Mouse (Mus musculus): ENCODE data around the gene Iqgap1.

Iqgap1 gene

DNA sequence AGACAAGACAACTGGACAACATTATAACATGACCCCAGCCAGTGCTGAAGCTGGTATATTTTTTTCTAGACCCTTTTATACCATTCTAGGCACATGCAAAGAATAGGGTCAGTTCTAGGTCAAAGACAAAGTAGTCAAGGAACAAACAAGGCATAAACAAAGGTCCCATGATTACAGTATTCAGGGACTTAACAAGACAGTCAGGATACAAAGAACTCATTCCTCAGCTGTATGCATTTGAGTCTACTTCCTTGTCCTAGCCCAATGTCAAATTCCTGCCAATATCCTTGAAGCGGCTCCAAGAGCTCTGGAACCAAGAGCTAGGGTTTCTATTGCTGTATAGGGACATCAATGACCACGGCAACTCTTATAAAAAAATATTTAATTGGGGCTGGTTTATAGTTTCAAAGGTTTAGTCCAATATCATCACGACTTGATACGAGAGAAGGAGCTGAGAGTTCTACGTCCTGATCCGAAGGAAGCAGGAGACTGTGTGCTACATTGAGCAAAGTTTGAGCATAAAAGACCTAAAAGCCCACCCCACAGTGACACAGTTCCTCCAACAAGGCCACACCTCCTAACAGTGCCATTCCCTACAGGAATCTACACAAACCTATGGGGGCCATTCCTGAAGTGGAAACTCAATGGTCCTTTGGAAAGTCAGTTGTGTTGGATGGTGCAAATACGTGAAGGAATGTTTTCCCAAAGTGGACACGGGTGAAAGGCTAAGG is 18.3 kb upstream of the Iqgap1 start:
- no peak for DNase-seq (ENCODE audit: low read depth, low spot score)

DNA sequence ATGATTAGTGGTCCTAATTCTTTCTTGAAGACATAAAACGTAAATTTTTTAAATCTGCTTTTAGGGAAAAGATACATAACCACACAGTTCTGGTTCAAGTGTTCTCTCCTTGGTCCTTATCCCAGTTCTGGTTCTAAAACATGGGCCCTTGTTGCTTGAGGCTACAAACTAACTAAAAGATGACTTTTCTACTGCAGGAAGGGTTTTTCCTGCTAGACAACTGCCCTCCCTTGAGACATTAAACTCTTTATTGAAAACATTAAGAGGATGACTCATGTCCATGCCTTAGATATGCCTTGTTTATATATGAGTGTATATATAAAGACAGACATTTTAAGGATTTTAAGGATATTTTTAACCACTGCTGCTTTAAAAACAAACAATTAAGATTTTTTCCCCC is 17.4 kb upstream of the Iqgap1 start:
- DNase-seq (ENCODE audit: low read depth, low spot score) = no peak

GRCm38 (mm10) chr7:80842132-80842531 is 16.4 kb upstream of the Iqgap1 start:
- no peak for DNase-seq (ENCODE audit: low read depth, low spot score)

DNA sequence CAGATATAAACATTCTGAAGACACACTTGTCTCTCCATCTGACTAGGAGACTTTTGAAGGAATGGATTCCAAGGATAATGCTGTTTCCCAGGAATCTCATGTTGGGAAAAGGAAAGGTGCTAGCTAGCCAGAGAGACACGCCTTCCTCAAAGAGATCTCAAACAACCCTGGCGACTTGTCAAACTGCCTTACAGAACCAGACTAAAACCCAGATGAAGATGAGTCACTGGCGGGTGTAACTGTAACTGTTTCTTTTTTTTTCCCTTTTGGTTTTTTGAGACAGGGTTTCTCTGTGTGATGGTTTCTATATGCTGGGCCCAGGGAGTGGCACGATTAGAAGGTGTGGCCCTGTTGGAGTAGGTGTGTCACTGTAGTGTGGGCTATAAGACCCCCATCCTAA is 15.2 kb upstream of the Iqgap1 start:
- DNase-seq (ENCODE audit: low read depth, low spot score) = no peak

GRCm38 (mm10) chr7:80840241-80840640 is 14.5 kb upstream of the Iqgap1 start:
- no peak for DNase-seq (ENCODE audit: low read depth, low spot score)

GRCm38 (mm10) chr7:80839755-80840154 is 14.0 kb upstream of the Iqgap1 start:
- DNase-seq (ENCODE audit: low read depth, low spot score) = no peak

- no peak for DNase-seq (ENCODE audit: low read depth, low spot score)
These were observed 12.5 kb upstream of the Iqgap1 start for GRCm38 (mm10) chr7:80838247-80838646.

DNA sequence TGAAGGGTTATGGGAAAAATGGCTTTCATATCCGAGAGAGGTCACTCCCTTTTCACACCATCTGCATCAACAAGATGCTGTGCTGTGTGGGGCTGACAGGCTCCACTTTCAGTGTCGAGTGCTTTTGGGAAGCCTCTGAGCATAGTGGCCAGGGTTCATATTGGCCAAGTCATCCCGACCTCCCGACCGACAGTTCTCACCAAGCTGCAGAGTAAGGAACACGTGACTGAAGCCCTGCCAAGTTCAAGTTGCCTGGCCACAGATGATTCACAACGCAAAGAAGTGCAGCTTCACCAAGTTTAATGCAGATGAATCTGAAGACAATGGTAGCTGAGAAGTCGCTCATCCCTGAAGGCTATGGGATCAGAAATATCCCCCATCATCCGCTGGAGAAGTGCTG is 12.0 kb upstream of the Iqgap1 start:
- no peak for DNase-seq (ENCODE audit: low read depth, low spot score)

- DNase-seq (ENCODE audit: low read depth, low spot score) = no peak
These were observed 10.3 kb upstream of the Iqgap1 start for GRCm38 (mm10) chr7:80835984-80836652.

DNA sequence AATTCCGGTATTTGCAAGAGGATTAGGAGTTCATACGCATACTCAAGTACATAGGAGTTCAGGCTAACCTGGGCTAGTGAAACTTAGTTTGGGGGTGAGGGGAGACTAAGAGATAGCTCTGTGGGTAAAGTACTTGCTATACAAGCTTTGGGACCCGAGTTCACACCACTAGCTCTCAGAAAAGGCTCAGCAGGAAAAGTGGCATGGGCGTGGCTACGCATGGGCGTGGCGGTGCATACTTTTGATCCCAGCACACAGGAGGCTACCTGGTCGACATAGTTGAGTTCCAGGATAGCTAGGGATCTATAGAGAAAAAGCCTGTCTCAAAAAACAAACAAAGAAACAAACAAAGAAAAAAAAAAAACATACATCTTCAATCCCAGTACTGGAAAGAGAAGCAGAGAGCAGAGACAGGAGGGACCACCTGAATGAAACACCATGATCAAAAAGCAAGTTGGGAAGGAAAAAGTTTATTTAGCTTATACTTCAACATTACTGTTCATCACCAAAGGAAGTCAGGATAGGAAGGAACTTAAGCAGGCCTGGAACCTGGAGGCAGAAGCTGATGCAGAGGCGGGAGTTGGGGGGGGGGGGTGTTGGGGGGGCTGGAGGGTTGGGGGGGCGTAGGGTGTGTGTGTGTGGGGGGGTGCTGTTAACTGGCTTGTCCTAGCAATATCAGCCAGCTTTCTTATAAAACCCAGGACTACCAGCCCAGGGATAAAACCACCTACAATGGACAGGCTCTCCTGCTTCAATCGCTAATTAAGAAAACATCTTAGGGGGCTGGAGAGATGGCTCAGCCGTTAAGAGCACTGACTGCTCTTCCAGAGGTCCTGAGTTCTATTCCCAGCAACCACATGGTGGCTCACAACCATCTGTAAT is 8.1 kb upstream of the Iqgap1 start:
- no peak for DNase-seq (ENCODE audit: low read depth, low spot score)

DNA sequence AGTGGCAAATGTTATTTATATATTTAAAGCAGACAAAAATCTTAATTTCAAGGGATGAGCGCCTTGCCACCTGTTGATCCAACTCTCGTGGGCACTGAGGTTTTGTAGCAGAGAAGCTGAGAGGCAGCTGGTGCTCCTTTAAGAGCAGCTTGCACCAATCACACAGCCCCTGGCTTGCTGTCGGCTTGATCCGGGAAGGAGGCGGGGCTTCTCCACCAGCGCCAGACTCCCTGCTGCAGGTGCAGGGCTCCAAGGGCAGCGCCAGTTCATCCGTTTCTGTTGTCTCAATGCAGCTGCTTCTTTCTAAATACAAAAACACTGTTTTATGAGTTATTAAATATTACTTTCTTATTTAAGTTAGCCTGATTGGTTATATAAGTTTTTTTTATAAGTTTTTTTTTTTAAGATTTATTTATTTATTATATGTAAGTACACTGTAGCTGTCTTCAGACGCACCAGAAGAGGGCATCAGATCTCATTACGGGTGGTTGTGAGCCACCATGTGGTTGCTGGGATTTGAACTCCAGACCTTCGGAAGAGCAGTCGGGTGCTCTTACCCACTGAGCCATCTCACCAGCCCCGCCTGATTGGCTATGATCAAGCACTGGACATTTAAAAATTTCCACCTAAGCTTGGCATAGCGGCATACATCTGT is 7.3 kb upstream of the Iqgap1 start:
- DNase-seq (ENCODE audit: low read depth, low spot score) = peak; percentile 43

- DNase-seq (ENCODE audit: low read depth, low spot score) = no peak
These were observed 6.4 kb upstream of the Iqgap1 start for GRCm38 (mm10) chr7:80832191-80832590.

GRCm38 (mm10) chr7:80830193-80830803 is 4.5 kb upstream of the Iqgap1 start:
- DNase-seq (ENCODE audit: low read depth, low spot score) = no peak

DNA sequence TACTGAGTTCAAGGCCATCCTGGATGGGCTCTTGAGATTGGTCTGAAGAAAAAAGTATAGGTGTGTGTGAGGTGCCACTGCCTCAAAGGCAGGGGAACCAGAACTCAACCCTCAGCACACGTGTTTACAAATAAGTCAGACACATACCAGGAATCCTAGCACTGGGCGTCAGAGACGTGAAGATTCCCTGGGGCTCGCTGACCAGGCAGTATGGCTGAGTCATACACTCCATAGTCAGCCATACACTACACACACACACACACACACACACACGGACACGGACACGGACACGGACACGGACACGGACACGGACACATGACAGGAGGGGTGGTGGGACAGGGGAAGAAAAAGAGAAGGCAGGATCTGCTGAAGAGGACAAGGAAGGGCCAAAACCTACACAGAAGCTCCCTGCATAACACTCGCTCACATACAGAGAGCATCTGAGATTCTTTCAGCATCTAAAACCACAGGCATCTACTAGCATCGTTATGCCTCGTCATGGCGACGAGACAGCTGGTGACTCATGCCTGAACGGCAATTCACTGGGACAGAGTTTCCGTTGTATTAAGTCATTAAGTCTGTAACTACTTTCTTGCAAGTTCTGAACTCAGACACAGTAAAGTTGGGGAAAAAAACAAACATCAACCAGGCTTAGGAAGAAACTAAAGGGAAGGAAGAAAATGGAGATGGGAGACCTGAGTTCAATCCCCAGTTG is 2.5 kb upstream of the Iqgap1 start:
- DNase-seq (ENCODE audit: low read depth, low spot score) = no peak

- no peak for DNase-seq (ENCODE audit: low read depth, low spot score)
These were observed 1.7 kb downstream of the Iqgap1 start for GRCm38 (mm10) chr7:80823875-80824682.

DNA sequence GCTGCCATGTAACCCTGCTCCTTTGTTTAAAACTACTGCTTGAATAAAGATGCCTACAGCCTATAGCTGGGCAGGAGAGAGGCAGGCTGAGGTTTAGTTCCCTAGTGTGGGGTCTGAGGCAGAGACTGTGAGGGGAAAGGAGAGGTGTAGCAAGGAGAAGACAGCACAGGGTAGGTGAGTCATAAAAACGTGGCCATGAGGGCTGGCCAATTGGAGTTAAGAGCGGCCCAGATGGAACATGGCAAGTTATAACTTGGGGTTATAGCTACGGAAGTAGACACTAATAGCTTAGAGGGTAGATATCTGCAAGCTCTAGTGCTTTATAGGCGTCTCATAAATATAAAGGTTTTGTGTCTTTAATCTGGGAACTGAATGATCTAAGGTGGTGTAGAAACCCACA is 2.5 kb downstream of the Iqgap1 start:
- DNase-seq (ENCODE audit: low read depth, low spot score) = no peak

- DNase-seq (ENCODE audit: low read depth, low spot score) = no peak
These were observed 4.9 kb downstream of the Iqgap1 start for GRCm38 (mm10) chr7:80820838-80821237.

DNA sequence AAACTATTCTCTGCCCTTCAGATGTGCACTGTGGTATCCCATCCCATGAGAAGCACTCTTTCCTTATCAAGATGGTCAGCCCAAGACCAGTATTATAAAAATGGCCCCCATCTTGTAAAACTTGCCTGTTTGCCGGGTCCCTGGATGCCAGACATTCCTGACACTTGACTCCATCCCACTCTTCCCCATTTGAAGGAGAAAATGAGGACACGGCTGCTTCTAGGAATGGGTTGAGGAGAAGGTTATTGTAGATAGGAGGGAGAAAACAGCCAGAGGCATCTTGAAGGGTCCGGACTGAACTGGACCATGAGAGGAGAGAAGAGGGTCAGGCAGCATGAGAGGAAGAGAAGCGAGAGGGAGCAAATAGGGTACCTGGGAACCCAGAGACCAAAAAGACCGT is 9.1 kb downstream of the Iqgap1 start:
- DNase-seq (ENCODE audit: low read depth, low spot score) = no peak

DNA sequence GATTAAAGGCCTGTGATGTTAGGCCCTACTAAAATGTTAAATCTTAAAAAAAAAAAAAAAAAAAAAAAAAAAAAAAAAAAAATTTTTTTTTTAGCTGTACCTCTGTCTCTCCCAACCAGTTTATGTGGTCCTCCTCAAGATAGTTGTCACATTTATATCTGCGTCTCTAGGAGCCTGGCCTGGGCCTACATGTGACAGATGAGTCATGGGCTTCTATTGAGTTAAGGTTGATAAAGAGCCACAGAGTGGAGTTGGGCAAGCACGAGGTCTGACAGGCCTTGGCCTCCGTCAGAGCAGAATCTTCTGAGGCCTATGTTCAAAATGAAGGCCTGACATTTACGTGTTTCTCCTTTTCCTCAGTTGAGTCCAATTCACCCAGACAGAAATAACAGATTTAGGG is 12.4 kb downstream of the Iqgap1 start:
- no peak for DNase-seq (ENCODE audit: low read depth, low spot score)

- no peak for DNase-seq (ENCODE audit: low read depth, low spot score)
These were observed 19.4 kb downstream of the Iqgap1 start for GRCm38 (mm10) chr7:80806331-80806730.
